Mouse (Mus musculus) kidney, adult 2 months (tissue): ENCODE data around the gene 4931422A03Rik. TPM values are rescaled to one million over a fixed set of nuclear protein-coding genes. Genes with fewer than 3 reads are reported as not detected.
"Not testable (repeated sequence)": the region's sequence is repeated elsewhere in the genome, so short reads cannot be mapped to it uniquely, and the experiment has no call there.

Source experiments
- DNase-seq: peaks from one replicate; pipeline ENCODE4 v3.0.0; 2021
- H3K27ac ChIP-seq: fragments of 200-500 bp; 2 replicates; pipeline ENCODE4 v1.5.1; 2012; ENCODE audit warnings: low read depth, low read length, control low read depth, inconsistent platforms; ENCODE audit not compliant: insufficient read depth
- H3K27me3 ChIP-seq: fragments of 200-500 bp; replicated peaks from 2 replicates; pipeline ENCODE4 v1.6.1; 2012; ENCODE audit warnings: mild to moderate bottlenecking, moderate library complexity, low read length, inconsistent platforms; ENCODE audit not compliant: control insufficient read depth, insufficient read depth
- H3K36me3 ChIP-seq: fragments of 200-500 bp; 2 replicates; pipeline ENCODE4 v1.6.1; 2012; ENCODE audit warnings: mild to moderate bottlenecking, moderate library complexity, low read length, inconsistent platforms; ENCODE audit not compliant: control insufficient read depth, insufficient read depth
- H3K4me1 ChIP-seq: fragments of 200-500 bp; 2 replicates; pipeline ENCODE4 v1.6.1; 2011; ENCODE audit warnings: low read length; ENCODE audit not compliant: control insufficient read depth, insufficient read depth
- H3K4me3 ChIP-seq: fragments of 200-500 bp; 2 replicates; pipeline ENCODE4 v1.5.1; 2011; ENCODE audit warnings: mild to moderate bottlenecking, low read depth, low read length, control low read depth; ENCODE audit not compliant: insufficient read depth
- CTCF ChIP-seq: fragments of 200-500 bp; conservative IDR thresholded peaks from 2 replicates; pipeline ENCODE4 v1.5.1; 2011; ENCODE audit warnings: low read depth, mild to moderate bottlenecking, control low read depth, low read length, moderate library complexity, mixed read lengths; ENCODE audit not compliant: insufficient read depth, insufficient read length
- POLR2A ChIP-seq: fragments of 200-500 bp; IDR thresholded peaks from one replicate; pipeline ENCODE4 v1.6.1; 2011; ENCODE audit warnings: low read depth, low read length, control low read depth
- WGBS: fragments of 180-500 bp; shearing (Covaris S2); methylation state at CpG from one replicate; pipeline ENCODE4 v1.1.7; 2018; 5-methylcytosine and 5-hydroxymethylcytosine counted together
- polyA plus RNA-seq: library from polyadenylated mRNA; depleted of rRNA; stranded (reverse); fragments of >200 nt; gene quantifications from 2 replicates; pipeline ENCODE4 v1.2.3, GENCODE M21; 2012

The 4931422A03Rik gene
- polyA plus RNA-seq, 1 experiment: not detected

DNA sequence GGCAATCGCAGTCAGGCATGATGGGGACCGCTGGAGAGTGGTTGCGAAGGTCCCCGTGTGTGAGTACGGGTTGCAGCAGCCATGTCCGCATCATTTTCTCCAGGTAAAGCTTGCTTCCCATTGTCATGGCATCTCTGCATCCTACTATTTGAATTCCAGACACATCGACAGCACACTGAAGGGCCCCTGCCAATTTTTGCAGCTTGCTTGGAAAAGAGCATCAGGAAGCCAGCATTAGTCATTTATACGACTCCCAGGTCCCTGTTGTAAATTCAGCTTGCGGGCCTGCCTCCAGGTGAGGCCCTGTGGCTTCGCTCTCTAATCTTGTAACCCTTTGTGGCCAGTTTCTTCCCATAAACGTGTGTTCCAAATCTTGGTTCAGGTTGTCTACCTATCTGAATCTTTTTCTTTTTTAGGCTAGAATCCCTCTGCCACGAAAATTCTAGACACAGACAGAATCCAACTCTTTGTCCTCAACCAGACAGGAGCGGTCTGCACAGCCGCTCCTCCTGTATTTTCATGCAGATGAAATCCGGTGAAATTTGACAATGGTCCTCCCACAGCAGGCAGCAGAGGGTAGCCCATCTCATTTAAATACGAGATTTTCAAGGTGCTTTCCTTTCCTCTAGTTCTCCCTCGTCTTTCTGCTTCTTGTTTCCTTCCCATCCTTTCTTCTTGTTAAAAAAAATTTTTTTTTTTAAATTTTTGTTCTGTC lies 35.4 kb downstream of the 4931422A03Rik start:
- no peaks in the 10 kb centered on the region for H3K36me3 ChIP-seq
- H3K4me3 ChIP-seq: no peak overlapping the region
- 44% methylated on average over 17 of the region's 17 CpGs for WGBS
- no peak overlapping the region for H3K27ac ChIP-seq
- TF ChIP-seq CTCF (no peak), POLR2A (no peak)
- DNase-seq: no peak
- no peaks in the 10 kb centered on the region for H3K4me1 ChIP-seq
- no peaks in the 10 kb centered on the region; the same call in 1 of the 2 replicates for H3K27me3 ChIP-seq

DNA sequence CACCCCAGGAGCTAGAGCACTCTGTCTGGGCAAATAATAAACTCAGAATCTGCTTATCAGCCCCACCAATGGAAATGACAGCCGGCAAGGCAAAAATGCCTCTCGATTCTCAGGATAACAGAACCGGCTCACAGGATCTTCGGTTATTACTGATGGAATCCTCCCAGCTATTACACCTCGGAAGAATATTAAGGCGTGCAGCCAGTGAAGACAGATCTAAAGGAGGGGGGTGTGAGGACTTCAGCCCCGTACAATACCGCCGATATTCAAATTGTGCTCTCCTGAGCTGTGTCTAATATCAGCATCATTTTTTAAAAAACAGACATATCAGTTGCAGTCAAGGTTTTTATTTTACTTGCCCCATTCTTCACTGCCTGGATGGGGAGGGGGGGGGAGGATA lies 36.0 kb downstream of the 4931422A03Rik start:
- DNase-seq: no peak
- WGBS: 73% methylated on average over 9 of the region's 9 CpGs
- H3K4me1 ChIP-seq: no peaks in the 10 kb centered on the region

DNA sequence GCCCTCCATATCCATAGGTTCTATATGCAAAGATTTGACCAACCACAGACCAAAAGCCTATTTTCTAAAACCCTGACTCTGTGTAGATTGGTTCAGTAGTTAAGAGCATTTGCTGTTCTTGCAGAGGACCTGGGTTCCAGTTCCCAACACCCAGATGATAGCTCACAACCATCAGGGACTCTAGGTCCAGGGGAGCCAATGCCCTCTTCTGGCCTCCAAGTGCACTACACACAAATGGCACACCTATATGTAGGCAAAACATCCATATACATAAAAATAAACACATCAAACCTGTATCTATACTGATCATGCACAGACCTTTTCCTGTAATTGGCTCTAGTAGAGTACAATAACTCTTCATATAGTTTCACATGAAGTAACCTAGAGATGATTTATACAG lies 36.9 kb downstream of the 4931422A03Rik start:
- DNase-seq: no peak
- H3K4me3 ChIP-seq: no peak overlapping the region
- H3K27me3 ChIP-seq: no peaks in the 10 kb centered on the region; the same call in 1 of the 2 replicates
- no peak overlapping the region for H3K27ac ChIP-seq
- H3K4me1 ChIP-seq: no peaks in the 10 kb centered on the region
- no peaks in the 10 kb centered on the region for H3K36me3 ChIP-seq
- TF ChIP-seq CTCF (0 out of 2 replicates have a peak, but pooled peaks have one; percentile 7), POLR2A (no peak)

More for the DNA sequence above, 36.0 kb downstream of the 4931422A03Rik start:
- no peak overlapping the region for H3K4me3 ChIP-seq
- no peak overlapping the region for H3K27ac ChIP-seq
- no peaks in the 10 kb centered on the region for H3K36me3 ChIP-seq
- TF ChIP-seq CTCF: no peak
- TF ChIP-seq POLR2A: no peak
- no peaks in the 10 kb centered on the region; the same call in 1 of the 2 replicates for H3K27me3 ChIP-seq

DNA sequence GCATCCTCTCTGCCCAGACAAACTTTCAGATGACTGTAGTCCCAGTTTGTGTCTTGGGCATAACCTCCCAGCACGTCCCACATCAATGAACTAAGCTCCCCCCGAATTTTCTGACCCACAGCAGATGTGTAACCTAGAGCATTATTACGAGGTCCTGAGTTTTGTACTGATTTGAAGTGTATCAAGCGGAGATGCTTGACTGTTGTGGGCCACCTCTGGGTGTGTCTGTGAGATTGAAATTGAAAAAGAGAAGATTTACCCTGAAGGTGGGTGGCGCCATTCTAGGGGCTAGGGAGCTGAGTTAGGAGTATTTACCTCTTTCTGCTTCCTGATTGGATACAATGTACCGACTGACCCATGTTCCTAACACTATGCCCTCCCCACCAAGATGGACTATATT lies 38.4 kb downstream of the 4931422A03Rik start:
- Histone ChIP-seq H3K4me3 (no peak overlapping the region), H3K36me3 (no peaks in the 10 kb centered on the region), H3K4me1 (no peaks in the 10 kb centered on the region), H3K27me3 (no peaks in the 10 kb centered on the region; the same call in 1 of the 2 replicates), H3K27ac (no peak overlapping the region)
- no peak for DNase-seq
- WGBS: 88% methylated on average over 6 of the region's 6 CpGs
- TF ChIP-seq CTCF: no peak
- TF ChIP-seq POLR2A: no peak

DNA sequence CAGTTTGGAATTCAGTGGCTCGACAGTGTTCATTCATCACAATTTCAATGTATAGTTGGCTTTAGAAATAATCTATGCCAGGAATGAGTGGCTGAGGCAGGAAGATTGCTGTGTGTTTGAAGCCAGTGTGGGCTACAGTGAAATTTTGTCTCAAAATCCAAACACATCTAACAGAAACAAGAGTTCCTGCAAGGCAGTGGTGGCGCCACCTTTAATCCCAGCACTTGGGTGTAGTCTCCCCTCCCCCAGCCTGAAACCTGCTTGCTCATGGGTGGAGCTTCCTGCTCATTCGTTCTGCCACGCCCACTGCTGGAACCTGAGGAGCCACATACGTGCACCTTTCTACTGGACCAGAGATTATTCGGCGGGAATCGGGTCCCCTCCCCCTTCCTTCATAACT lies 40.6 kb downstream of the 4931422A03Rik start:
- WGBS: 74% methylated on average over 8 of the region's 8 CpGs
- not testable (repeated sequence) for DNase-seq, H3K36me3 ChIP-seq, H3K4me1 ChIP-seq, H3K4me3 ChIP-seq, H3K27ac ChIP-seq, H3K27me3 ChIP-seq

DNA sequence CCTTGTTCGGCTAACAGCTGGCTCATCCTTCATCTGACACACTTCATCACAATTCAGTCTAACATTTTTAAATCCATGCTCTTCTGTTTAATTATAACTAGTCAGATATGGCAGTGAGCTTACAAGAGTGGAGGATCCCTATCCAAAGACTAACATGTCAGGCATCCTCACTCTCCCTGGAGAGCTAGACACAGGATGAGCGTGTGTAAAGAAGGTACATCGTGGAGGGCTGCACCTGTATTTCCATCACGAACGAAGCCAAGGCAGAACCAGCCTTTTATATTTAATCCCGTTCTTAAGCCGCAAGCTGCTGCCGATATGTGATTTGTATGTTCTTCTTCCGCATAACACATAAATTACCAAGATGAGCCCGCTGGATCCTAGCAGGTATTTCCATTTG lies 45.0 kb downstream of the 4931422A03Rik start:
- DNase-seq: no peak
- TF ChIP-seq CTCF (no peak), POLR2A (no peak)
- no peaks in the 10 kb centered on the region for H3K27me3 ChIP-seq
- H3K27ac ChIP-seq: no peak overlapping the region
- H3K36me3 ChIP-seq: no peaks in the 10 kb centered on the region
- H3K4me3 ChIP-seq: no peak overlapping the region
- 92% methylated on average over 10 of the region's 10 CpGs for WGBS
- no peaks in the 10 kb centered on the region for H3K4me1 ChIP-seq

DNA sequence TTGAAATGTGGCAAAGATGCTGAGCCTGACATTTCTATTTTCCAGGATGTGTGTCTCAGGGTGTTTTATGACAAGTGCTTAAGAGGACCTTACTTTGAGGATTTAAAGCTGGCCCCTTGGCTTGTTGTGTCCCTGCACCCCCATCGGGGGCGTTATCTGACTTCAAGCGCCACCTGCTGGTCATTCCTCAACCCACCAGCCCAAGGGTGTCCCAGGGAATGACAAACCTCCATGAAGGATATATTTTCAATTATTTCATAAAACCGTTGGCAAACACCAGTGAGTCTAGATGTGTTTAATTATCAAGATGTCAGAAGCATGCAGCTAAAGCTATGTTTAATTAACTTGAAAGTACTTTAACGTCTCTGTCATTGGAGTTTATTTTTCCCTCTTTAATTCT lies 45.9 kb downstream of the 4931422A03Rik start:
- Histone ChIP-seq H3K36me3 (no peaks in the 10 kb centered on the region), H3K27ac (no peak overlapping the region), H3K4me1 (no peaks in the 10 kb centered on the region), H3K27me3 (no peaks in the 10 kb centered on the region), H3K4me3 (no peak overlapping the region)
- 8% methylated on average over 5 of the region's 5 CpGs for whole genome bisulfite sequencing
- TF ChIP-seq POLR2A (no peak), CTCF (peak; percentile 84)
- peak; percentile 74 for DNase-seq
